Mouse (Mus musculus) c-Kit-positive CD71-negative TER-119-negative erythroid progenitor cells, embryonic 14.5 days (primary cell): ENCODE measurements around the gene Nelfcd.

Experiments used
- DNase-seq: peaks from one replicate; pipeline ENCODE4 v3.0.0-alpha.2; 2013; ENCODE audit warnings: low read depth

Nelfcd gene

DNA sequence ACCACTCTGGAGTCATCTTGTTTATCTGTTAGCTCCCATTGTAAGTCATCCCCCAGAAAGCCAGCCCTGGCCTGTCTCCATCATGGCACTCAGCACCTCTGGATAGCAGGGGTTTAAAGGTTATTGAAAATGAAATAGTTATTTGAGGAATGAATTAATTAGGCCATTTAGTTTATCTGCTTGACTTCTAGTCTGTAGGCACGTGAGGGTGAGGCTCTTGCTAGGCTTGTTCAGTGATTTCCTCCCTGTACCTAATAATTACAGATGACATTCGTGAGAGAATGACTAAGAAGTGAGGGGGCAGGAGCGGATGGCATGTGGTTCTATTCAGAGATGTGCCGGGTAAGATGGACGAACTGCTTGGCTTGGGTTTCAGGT is 57.9 kb downstream of the Nelfcd start:
- DNase-seq = no peak
